Mouse (Mus musculus) right cerebral cortex, postnatal 36 days (tissue): Measurements from ENCODE around the gene Arntl.
"Not testable (repeated sequence)": the region's sequence is repeated elsewhere in the genome, so short reads cannot be mapped to it uniquely, and the experiment has no call there.

ENCODE experiments used
- DNase-seq, 2 experiments: peaks; one replicate each; pipeline ENCODE4 v3.0.0; 2022; ENCODE audit warnings: low spot score in 2 of 2, mixed read lengths in 1 of 2

The Arntl gene

GRCm38 (mm10) chr7:113249134-113249825 is 42.0 kb downstream of the Arntl start:
- peak; percentile 85 to 86 for DNase-seq

- DNase-seq = peak in 1 of 2 experiments; percentile 38
Measured at GRCm38 (mm10) chr7:113250433-113250991, 43.2 kb downstream of the Arntl start.

- DNase-seq = no peak
Measured at GRCm38 (mm10) chr7:113251001-113251400, 43.7 kb downstream of the Arntl start.

GRCm38 (mm10) chr7:113251554-113251953 is 44.3 kb downstream of the Arntl start:
- no peak for DNase-seq

GRCm38 (mm10) chr7:113253777-113254405 is 46.6 kb downstream of the Arntl start:
- DNase-seq = no peak

- DNase-seq = no peak
Measured at GRCm38 (mm10) chr7:113256046-113256445, 48.8 kb downstream of the Arntl start.

GRCm38 (mm10) chr7:113258430-113258829 is 51.2 kb downstream of the Arntl start:
- no peak for DNase-seq

- no peak for DNase-seq
Measured at GRCm38 (mm10) chr7:113260321-113261167, 53.3 kb downstream of the Arntl start.

GRCm38 (mm10) chr7:113261690-113262089 is 54.4 kb downstream of the Arntl start:
- DNase-seq = no peak

- DNase-seq = not testable (repeated sequence)
Measured at GRCm38 (mm10) chr7:113262510-113263467, 55.5 kb downstream of the Arntl start.

GRCm38 (mm10) chr7:113263990-113264389 is 56.7 kb downstream of the Arntl start:
- DNase-seq = no peak

- DNase-seq = peak in 1 of 2 experiments; percentile 49
Measured at GRCm38 (mm10) chr7:113268287-113268686, 61.0 kb downstream of the Arntl start.

GRCm38 (mm10) chr7:113269081-113269480 is 61.8 kb downstream of the Arntl start:
- no peak for DNase-seq

GRCm38 (mm10) chr7:113269921-113270320 is 62.7 kb downstream of the Arntl start:
- no peak for DNase-seq

- DNase-seq = no peak
Measured at GRCm38 (mm10) chr7:113270551-113270950, 63.3 kb downstream of the Arntl start.

- no peak for DNase-seq
Measured at GRCm38 (mm10) chr7:113270991-113271390, 63.7 kb downstream of the Arntl start.

- DNase-seq = no peak
Measured at GRCm38 (mm10) chr7:113272338-113272997, 65.2 kb downstream of the Arntl start.

- DNase-seq = no peak
Measured at GRCm38 (mm10) chr7:113277245-113277644, 70.0 kb downstream of the Arntl start.

- DNase-seq = no peak
Measured at GRCm38 (mm10) chr7:113278493-113278892, 71.2 kb downstream of the Arntl start.

- DNase-seq = no peak
Measured at GRCm38 (mm10) chr7:113279246-113279645, 72.0 kb downstream of the Arntl start.
